Mouse (Mus musculus) spleen, postnatal 10 days (tissue): Measurements from ENCODE around the gene Pknox2.

Source experiments
- DNase-seq, 2 experiments: peaks; one replicate each; pipeline ENCODE4 v3.0.0; 2021 to 2022; ENCODE audit warnings: low spot score in 2 of 2

The Pknox2 gene

DNA sequence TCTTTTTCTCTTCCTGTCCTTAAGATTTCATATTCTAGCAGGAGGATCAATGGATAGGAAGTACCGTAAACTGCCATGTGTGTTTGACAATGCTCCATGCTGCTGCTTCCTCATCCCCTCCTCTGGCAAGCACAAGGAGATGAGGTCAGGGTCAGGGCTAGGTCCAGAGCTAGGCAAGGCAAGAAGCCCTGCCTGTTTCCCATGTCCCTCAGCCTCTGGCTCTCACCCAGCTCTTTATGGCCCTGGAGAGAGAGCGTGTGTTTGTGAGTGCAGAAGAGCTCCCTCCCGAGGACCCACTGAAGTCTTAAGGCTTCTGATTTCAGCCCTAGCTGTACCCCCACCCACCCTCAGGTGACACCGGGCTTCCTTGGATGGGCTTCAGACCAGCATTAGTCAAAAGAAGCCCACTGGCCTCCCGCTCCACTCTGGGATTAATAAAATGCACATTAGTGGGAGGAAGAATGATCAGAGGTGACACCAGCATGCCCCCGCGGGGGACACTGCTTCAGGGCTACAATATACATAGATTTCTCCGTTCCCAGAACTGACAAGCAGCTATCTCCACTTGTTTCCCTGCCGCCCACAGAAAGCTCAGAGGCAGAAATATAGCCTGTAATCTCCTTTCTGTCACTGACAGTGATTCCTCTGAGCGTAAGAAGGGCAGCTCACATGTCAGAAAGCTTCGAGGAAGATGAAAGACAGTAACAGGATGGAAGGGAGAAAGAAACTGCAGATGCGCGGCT, 156.4 kb downstream of the Pknox2 start:
- no peak for DNase-seq

DNA sequence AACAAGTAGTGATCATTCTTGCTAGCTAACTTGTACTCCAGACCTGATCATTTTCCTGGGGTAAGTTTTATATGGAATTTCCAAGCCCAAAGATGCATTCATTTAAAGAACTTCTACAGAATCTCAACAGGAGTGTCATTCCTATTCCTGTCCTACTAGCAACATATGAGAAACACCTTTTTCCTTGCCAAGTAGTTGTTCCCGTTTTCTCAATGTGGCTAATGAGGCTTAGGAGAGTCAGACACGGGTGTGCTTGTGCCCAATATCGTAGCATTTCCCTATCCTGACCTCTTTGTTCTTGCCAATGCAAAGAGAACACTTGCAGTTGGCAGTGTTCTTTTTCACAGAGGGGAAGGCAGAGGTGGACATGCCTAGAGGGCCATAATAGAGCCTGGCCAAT, 157.2 kb downstream of the Pknox2 start:
- DNase-seq = no peak

DNA sequence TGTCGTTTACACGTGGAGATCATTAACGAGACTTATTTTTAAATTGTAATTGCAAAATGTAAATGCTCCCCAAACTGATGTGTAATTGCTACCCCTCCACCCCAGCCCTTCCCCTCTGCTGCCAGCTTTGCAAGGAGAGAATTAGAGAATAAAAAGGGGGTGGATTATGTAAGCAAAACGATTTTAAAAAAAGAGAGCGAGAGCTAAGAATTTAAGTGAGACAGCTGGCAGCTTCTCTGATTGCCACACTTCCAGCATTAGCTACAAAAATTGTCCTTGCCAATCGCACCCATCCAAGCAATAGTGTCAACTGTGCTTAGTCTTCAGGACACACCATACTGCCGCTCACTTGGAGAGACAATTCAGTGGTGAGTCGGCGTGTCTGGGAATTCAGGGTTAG, 162.0 kb downstream of the Pknox2 start:
- no peak for DNase-seq

DNA sequence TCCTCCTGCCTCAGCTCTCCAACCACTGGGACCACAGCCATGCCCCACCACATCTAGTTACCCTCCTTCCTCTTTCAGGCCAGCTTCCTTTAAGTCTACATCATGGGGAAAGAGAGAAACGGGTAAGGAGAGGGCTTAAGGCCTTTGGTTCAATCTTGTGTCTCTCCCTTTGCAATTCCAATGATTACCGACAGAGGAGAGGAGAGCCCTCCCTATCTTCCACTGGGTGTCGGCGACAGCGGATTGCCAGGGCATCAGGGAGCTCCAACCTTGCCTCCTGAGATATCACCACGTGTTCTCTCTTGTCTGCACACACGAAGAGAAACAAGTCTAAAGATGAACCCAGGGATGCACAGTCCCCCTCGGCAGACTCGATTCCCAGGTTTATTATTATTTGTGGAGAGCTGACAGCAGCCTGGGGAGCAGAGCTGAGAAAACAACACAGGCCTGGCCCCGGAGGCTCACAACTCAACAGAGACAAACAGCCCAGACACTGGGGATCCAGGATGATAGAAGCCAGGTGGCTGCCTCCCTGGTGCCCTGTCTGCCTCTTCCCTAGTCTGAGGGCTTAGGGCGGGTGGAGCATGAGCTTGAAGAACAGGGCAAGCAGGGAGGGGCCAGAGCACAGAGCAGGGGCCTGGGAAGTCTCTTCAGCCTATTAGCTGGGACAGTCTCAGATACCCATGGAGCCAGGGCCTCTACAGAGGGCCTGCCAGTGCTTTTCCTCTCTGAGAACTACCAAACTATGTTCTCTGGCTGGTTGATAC, 170.4 kb downstream of the Pknox2 start:
- no peak for DNase-seq

GRCm38 (mm10) chr9:36973486-36974227, 173.6 kb downstream of the Pknox2 start:
- DNase-seq = no peak

- DNase-seq = no peak
Measured at GRCm38 (mm10) chr9:36972089-36972488, 175.1 kb downstream of the Pknox2 start.

DNA sequence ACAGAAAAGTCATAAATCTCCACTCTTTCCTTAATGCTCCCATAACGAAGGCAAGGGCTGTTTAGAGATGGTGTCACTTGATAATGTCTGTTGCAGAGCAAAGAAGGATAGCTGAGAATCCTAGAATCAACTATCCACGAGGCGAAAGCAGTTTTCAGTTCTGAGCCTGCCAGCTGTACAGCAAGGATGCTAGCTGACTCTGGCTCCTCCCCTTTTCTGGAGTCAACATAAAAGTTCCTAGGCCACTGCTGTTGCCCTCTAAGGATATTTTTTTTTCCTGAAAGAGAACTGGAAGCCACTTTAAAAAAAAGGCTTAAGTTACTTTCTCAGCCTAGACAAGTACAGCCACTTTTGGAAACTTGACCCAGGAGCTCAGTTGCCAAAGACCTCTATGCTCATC, 176.1 kb downstream of the Pknox2 start:
- DNase-seq = no peak

DNA sequence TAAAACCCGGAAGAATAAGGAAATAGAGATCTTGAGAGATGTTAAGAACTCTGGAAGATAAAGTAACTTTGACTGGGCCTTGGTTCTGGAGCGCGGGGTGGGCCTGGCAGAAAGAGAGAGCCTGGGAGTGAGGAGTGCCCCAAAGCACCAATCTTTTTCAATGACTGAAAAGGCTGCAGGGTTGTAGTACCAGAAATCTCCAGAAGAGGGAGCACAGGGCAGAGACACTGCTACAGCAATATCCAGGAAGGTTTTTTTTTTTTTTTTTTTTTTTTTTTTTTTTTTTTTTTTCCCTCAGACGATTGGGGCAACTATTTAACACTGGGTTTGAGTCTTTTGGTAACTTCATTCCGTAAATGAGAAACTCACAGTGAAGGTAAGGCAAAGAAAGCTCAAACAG, 176.6 kb downstream of the Pknox2 start:
- peak; percentile 48 to 78 for DNase-seq

GRCm38 (mm10) chr9:36969131-36969530, 178.1 kb downstream of the Pknox2 start:
- DNase-seq = no peak

DNA sequence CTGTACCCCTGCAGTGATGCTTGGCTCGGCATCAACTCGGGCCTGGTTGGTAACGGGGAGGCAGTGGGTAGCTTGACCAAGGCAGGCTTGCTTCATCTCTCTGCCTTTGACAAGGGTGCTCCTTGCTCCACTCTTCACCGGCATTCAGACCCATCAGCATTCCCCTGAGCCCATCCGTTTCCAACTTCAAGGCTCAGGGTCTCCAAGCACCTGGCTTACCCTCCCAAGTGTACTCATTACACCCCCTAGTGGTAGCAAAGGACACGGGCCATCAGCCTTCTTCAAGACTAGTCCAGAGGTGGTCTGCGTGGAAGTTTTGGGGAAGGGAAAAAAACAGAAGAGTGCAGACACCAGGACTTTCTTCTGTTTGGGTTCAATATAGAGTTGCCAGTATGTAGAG, 178.5 kb downstream of the Pknox2 start:
- DNase-seq = peak in 1 of 2 experiments; percentile 24

DNA sequence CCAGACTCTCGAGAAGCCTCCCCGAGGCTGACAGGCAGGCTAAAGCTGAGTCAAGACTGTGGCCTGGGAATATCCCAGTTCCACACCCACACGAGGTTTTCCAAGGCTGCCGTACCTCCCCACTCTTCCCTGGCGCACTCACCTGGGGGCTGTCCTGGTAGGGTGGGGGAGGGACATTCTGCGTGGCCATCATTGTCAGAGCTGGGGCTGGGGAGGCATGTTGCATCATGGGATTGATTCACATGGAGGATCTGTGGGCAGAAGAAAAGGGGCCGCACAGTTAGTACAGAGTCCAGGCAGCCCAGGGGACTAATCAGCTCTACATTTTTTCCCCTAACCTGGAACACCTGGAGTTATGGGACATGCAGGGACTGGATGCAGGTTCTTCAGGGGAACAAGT, 179.0 kb downstream of the Pknox2 start:
- DNase-seq = no peak

DNA sequence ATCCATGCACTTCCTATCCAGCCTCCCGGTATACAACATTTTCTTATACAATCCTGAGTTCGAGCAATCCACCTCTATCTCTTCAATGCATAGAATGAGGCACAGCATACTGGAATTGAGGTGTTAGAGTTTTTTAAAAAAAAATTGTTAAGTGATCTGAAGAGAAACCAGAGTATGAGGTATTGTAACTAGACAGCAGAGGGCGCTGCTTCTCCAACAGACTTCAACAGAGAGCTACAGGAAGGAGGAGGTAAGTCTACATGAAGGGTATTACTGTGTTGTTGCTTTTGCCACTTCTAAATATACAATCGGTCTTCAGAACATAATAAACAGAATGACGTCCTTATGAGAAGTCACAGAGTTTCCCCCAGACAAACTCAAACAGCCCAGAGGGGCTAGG, 181.5 kb downstream of the Pknox2 start:
- peak in 1 of 2 experiments; percentile 38 for DNase-seq

DNA sequence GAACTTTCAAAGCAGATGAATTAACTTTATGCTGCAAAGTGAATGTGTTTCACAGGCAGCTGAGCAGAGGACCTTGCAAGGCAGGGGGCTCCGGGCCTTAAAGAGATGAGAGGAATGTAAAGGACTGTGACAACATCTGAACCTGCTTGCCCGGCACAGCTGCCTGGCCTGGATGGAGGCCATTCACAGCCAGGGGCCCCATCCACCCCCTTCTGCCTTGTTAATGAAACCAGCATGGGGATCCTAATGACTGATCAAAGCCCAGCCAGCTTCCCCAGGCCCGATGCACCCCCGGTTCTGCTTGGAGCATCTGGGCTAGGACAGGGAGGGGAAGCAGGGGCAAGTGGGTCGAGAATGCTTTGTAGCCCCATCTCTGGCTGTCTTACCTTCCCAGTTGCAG, 183.0 kb downstream of the Pknox2 start:
- DNase-seq = no peak

DNA sequence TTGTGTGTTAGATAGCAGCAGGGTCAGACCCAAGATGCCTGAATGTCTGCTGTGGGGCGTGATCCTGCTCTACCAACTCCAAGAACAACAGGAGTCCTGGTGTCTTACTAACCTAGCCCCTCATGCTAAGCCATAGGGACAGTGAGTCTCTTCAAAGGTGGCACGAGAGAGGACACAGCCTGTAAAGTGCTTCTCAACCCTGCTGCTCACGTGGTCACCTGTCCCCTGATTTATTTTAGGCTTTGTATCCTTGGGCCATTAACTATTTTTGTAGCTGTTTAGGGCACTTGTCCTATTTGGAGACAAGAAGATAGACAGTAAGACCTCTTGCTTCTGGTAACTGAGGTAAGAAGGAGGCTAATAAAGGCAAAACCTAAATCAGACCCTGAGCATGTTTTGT, 183.7 kb downstream of the Pknox2 start:
- DNase-seq = no peak

DNA sequence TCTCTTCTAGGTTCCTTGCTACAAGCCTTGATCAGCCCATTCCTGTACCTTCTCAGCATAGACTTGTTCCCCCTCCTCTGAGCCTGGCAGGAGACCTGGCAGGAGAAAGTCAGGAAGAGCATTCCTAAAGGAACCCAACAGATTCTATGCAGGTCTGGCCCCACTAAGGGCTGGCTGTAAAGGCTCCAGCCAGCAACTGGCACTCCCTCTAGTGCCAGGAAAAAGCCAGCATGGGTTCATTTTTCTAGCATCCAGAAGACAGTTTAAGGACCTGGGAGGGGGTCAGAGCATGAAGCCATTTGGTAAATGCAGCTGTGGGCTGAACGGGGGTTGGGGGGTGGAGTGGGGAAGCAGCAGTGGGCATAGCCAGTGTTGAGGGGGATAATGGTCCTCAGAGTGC, 185.3 kb downstream of the Pknox2 start:
- no peak for DNase-seq

- no peak for DNase-seq
Measured at GRCm38 (mm10) chr9:36961153-36961552, 186.1 kb downstream of the Pknox2 start.

GRCm38 (mm10) chr9:36951133-36951484, 196.1 kb downstream of the Pknox2 start:
- DNase-seq = no peak

DNA sequence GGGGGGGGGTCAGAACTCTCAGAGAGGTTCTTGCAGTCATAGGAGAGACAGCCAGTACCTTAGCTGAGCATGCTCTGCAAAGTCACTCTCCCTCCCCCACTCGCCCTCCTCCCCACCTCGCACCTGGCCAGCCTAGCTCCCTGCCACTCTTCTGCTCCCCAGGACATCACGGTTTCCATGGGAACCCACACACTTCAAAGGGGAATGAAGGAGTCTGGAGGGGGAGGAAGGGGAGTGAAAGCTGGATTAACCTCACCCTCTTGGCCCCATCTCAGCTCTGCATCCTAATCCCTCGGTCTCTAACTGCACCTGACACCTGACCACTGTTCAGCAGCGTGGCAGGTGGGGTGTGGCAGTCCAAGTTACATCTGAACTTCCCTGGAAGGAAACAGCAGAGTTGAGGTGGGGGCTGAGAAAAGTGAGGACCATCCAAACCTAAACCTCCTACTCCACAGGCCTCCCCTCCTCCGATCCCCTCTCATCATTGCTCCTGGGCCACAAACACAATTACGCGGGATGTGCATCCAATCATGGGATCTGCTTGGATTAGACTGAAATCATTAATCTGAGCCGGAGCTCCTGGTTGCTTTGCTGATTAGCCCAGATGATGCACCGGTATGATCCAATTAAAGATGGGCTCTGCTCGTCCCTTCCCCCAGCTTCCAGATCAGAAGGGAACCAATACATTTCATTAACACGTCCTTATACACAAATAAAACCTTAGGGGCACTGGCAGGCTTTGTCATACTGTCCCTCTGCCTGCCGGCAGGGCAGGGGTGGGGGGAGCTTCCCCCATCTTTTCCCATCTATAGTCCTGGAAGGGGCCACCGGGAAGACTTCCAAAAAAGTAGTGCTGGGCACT, 196.7 kb downstream of the Pknox2 start:
- DNase-seq = no peak

GRCm38 (mm10) chr9:36948181-36948580, 199.0 kb downstream of the Pknox2 start:
- DNase-seq = no peak

DNA sequence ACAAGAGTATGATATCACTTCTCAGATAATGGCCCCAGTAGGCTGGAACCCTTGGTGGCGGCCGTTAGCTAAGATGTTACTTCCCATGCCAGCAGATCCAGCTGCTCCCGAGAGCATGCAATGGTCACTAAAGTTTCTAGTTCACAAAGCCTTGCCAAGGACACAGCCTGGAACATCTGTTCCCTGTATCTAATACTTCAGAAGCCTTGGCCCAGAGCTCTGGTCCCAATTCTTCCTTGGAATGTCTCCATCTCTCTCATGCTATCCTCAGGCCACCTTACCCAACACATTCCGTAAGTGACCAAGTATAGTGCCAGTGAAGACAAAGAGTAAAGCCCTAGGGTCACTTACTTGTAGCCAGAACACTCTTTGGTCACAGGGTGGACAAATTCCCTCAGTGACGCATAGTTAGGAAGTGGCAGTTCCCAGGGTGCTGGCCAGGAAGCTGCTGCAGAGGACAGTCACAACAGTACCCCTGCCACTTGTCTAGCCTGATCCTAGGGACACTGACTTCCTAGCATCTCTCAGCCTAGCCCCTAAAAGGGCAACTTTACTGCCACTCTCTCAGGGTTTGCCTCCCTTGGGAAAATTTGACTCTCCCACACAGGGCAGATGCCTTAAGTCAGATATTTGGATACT, 200.0 kb downstream of the Pknox2 start:
- no peak for DNase-seq

GRCm38 (mm10) chr9:36944843-36945242, 202.4 kb downstream of the Pknox2 start:
- DNase-seq = no peak
